Mouse (Mus musculus) right cerebral cortex, postnatal 10 days (tissue): ENCODE results near the gene Hmga1.

Experiments used
- DNase-seq, 2 experiments: peaks; one replicate each; pipeline ENCODE4 v3.0.0; 2021; ENCODE audit warnings: low spot score in 2 of 2

Hmga1 gene

DNA sequence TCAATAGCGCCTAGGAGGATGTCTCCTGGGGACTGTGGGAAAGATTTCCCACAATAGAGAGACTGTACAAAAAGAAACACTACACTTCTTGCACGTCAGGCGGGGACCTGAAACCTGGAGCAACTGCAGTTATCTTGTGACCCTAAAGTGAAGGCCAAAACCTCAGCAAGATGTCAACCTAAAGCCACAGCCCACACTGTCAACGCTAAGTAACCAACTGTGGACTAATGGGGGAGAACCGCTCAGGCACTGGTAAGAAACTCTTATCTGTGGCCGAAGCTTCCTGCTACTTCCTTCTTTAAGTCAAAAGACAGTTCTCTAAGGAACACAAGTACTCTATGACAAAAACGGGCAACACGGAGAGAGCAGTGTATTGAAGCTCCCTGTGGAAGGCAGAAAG, 31.9 kb downstream of the Hmga1 start:
- no peak for DNase-seq

DNA sequence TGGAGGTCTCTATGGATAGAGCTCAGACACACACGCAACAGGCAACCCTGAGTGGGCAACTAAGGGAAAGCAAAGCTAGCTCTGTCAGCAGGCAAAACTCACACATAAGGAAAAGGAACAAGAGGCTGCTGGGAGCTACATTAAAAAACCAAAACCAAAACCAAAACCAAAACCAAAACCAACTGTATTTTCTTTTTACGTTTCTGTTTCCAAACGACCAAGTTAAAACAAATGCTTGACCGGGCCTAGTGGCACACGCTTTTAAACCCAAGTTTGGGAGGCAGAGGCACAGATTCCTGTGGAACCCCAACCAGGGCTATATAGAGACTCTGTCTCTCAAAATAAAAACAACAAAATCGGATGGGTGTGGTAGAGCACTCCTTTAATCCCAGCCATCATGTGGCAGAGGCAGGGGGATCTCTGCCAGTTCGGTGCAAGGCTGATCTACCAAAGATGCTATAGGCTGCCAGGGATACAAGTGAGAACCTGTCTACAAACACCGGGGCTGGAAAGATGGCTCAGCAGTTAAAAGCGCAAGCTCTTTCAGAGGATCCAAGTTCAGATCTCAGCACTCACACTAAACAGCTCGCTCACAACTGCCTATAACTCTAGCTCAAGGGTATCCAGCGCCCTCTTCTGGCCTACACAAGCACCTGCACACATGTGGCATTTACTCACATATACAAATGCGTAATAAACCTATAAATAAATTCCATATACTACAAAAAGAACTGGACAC, 35.7 kb downstream of the Hmga1 start:
- no peak for DNase-seq

DNA sequence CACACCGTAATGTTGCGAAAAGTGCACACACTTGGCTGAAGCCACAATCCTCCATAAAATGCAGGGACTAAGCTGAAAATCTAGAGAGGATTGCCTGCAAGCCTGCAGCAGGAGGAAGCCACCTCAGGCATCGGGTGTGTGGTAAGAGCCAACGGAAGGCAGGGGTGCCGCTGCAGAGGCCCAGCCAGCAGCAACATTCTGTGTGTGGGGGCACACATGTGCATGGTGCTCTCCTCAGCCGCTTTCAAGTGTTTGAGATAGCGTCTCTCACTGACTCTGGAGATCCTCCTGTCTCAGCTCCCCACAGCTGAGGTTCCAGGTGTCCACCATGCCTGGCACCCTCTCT, 36.2 kb downstream of the Hmga1 start:
- DNase-seq = no peak

DNA sequence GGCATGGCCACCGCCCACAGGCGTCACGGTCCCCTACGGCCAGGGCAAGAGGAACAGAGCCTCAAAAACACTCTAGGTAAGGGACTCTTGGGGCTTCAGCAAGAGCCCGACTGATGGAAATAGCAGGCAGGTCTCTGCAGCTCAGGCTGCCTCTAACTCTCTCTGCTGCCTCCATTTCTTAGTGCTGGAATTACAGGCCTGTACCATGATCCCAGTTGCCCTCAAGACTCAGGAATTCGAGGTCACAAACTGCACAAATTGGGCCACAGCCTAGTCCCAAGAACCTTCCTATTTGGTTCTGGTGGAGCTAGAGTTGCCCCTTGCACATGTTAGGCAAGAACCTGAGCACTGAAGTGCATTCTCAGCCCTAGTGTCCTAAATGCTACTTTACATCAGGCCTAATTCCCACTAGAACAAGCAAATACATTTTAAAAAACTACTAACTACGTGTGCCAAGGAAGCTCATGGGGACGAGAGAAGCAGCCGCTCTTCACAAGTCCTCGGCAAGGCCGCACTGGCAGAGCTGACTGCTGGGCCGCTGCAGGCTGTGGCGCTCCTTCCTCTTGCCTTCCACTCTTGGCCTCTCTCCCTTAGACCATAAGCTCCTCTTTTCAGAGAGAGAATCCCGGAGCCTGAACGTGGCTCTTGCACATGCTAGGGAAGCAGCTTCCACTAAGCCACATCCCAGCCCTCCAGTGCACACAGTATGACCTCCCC, 39.5 kb downstream of the Hmga1 start:
- DNase-seq = no peak

DNA sequence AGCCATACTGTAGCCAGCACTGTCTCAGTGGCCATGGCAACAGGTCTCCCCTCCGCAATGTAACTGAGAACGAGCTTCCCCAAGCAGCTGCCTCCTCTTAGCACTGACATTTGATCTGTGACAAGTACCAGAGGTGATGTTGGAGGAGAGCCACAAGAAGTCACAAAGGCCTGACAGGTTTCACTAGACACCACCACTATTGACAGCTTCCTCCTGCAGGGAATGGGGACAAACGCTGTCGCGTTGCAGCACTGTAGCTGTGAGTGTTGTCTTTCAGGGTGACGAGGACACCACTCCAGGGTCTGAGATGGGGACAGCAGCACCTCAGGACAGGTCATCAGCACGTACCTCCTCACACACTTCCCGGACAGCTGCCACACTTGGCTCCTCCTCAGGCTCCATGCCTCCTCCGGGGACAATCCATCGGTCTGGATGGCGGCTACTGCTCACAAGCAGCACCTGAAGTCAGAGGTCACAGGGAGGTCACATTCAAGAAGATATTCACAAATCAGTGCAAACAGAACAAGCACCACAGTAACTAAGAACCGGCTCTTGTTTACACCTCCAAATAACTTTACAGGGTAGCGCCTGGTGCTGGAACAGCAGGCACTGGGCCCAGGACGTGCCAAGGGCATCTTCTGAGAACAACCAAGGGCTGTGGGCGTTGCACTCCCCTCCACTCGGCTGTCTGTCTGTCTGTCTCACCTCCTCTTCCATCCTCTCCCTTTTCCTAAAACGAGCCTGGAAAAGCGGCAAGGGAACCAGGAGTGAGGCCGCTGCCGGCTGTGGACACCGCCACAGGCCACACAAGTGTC, 40.3 kb downstream of the Hmga1 start:
- no peak for DNase-seq

DNA sequence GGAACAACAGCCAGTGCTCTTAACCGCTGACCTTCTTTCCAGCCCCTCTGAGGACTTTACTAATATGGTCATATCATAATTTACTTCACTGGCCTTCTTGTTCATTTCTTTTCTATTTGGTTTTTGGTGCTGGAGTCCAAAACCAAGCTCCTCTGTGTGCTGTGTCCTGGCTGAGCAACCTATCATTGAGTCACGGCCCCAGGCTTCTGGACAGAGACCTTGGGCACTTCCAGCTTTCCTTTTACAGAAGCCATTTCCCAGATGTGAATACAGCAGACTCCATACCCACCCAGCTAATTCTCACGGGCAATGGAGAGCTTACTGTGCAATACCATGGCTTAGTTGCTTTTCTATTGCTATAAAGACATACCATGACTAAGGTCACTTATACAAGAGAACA, 44.0 kb downstream of the Hmga1 start:
- DNase-seq = no peak

DNA sequence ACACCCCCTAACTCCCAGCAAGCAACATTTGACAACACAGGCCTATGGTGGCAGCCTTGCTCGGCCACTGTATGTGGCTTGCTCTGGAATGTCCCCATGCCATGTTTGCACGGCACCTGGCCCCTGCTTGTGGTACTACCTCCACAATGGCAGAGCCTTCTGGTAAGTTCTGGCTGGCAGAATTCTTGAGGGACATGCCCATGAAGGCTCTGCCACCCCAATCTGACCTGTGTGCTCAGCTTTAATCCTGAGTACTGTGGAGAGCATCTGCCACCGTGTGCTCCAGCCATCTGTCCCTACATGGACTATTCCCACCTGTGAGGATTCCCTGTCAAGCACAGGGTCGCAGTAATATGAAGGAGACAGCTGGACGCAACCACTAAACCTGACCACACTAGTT, 44.6 kb downstream of the Hmga1 start:
- DNase-seq = no peak

DNA sequence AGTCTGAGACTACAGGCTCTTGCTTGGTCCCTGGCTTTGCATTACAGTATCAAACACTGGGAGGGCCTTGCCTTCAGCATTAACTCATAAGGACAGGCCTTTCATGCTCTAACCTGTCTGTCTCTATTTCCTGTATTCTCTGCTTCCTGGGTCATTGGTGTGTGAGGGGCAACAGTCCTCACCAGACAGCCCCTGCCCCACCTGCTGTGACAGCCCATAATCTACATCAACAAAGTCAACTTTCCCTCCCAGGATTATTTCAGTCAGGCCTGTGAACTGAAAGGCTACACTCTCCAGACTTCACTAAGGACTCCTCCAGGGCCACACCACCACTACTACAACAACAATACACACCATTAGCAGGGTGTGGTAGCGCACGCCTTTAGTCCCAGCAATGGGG, 46.7 kb downstream of the Hmga1 start:
- no peak for DNase-seq

DNA sequence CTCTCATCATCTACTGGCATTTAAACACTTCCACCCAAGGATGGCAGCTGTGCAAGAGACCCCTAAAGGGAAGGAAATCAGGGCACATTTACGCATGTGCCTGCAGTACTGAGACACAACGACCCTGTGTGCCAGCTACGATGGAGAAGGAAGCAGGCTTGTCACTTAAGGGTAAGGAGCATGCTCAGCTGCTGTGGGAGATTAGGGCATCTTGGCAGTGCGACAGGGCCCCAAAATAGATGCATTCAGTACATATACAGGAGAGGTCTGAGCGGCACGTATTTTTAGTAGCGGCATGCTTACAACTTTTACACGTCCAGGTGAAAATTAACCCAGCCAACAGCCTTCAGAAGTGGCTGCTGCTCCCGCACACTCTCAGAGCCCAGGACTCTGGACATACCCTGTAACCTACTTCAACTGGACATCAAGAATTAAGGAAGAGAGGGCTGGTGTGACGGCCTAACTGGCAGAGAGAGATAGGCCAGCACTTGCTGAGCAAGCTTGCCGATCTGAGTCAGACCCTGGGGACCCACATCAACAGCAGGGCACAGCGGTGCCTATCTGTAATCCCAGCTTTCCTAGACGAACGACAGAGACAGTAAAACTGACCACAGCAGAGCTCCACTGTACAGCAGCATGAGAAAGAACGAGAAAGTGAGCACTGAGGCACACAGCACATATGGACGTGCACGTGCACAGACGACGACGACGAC, 47.4 kb downstream of the Hmga1 start:
- DNase-seq = peak in 1 of 2 experiments; percentile 54

DNA sequence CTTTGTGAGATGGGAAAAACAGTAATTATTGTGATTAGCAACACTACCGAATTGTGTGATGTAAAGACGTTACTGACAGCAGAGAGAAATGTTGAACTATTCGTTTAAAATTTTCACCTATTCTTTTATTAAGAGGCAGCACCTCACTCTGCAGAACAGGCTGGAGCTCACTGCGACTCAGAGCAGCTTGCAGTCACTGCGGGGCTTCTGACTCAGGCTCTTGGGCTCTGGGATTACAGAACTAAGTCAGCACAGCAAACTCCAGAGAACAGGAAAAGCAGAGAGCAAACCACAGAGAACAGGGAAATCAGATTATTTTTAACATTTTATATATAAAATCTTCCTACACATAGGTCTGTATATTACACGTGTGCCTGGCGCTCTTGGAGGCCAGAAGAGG, 53.3 kb downstream of the Hmga1 start:
- no peak for DNase-seq

DNA sequence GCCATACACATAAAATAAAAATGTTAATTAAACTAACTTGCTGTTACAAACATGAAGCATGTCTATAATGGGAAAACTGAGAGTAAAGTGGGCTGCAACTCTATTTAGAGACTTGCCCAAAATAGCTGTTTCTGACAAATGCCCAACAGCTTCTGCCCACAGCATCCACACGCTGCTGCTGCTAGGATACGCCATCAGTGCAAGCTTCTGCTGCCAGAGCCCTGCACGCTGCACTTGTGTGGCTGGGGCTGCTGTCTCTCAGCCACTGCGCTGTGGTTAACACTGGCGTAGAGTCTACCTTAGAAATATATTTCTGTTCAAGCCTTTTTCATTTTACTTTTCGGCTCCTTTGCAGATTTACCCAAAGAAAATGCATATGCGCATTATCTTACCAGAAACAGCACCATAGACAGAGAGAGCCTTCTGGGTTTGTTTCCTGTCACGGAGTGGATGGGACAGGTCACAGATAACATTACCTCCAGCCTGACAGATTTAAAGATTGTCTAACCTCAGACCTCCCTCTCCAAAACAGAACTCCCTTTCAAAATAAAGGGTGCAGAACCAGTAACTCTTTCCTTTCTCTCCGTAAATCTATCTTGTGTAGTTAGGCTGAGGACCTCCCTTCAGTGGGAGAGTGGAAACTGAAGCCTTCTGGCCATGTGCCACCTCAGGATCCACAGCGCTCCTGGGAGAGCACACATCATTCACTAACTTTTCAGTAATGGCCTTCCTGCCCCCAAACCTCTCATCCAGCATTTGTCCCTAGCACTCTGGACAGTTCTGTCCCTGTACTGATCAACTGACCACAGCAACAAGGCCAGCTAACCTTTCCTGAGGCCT, 54.6 kb downstream of the Hmga1 start:
- DNase-seq = peak; percentile 83 to 91

DNA sequence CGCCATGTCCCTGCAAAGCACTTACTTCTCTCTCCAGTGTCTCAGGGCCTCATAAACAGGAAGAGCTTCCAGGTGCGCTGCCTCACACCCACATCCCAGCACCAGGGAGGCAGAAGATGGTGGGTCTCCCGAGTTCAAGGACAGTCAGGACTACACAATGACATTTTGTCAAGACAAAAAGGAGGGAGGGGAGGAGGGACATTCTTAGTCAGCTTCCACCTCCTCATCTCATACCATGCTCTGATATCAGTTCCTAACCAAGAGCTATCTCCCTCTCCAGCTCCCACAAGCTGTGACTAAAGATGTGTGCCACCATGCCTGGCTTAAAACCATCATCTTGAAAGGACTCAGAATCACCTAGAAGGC, 55.2 kb downstream of the Hmga1 start:
- DNase-seq = no peak

DNA sequence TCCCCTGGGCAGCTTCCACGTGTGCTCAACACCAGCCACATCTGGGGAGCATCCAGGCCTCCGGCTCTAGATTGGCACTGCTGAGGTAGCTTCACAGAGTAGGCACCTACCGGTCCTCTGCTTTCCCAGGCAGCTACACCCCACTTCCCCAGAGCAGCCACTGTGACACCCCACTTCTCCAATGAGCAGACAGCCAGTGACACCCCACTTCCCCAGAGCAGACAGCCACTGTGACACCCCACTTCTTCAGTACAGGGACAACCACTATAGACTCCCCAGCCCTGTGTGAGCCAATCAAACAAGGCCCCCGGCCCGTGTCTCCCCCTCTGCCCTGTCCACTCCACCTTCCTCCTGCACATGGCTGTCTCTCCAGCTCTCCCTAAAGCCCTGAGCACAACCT, 55.7 kb downstream of the Hmga1 start:
- DNase-seq = no peak

DNA sequence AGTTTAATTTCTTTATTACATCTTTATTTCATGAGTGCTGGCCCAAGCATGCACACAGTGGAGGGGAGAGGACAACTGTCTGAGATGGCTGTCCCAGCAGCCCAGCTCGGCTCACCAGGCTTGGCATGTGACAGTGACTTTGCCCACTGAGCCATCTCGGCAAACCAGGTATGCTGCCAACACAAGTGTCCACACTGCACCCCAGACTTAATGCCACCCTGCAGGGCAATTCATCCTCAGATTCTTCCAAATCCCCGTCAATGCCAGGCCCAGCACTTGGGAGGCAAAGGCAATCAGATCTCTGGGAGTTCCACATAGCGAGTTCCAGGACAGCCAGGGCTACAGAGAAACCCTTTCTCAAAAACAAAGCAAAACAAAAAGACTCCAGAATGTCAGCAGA, 56.7 kb downstream of the Hmga1 start:
- no peak for DNase-seq
